Mouse (Mus musculus): Measurements from ENCODE around the gene Stum. TPM values are rescaled to one million over a fixed set of nuclear protein-coding genes. Genes with fewer than 3 reads are reported as not detected.

The Stum gene
- total and polyA plus RNA-seq, 3 experiments = 2.0 to 3.7 (median 2.8) TPM

DNA sequence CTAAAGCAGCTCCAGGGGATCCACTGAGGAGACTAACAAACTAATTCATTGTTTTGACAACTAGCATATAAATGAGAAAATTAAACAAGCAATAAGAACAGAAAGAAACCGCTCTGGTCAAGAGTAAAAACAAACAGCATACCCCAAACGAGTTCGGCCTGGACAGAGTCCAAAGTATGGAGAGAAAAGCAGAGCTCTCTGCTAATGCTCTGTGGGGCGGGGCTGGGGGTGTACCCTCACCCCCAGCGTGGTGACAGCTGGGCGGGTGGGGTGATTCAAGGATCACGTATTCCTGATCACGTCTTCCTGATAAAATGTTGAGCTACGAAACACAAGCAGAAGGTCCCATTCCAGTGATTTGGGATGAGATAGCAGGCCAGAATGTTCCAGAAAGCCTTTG is 9.5 kb upstream of the Stum start:
- Histone ChIP-seq H3K4me1 (ENCODE audit: control insufficient read depth, insufficient read depth, low read length) (no peaks in the 10 kb centered on the region), H3K9ac (ENCODE audit: low read depth, low read length) (no peak overlapping the region), H3K79me2 (replicated peaks; ENCODE audit: control insufficient read depth, insufficient read depth, low read length) (no peaks in the 10 kb centered on the region), H3K4me3 (no peak overlapping the region), H3K27me3 (ENCODE audit: control insufficient read depth, insufficient read depth, low read length) (no peaks in the 10 kb centered on the region), H3K36me3 (ENCODE audit: control insufficient read depth, insufficient read depth, low read length) (no peaks in the 10 kb centered on the region), H3K27ac (no peak overlapping the region)
- no peak for TF ChIP-seq POLR2A (IDR thresholded peaks at IDR 0.05; ENCODE audit: insufficient read depth, low read depth, low read length)
- TF ChIP-seq EP300 (IDR thresholded peaks at IDR 0.05; ENCODE audit: insufficient read depth, low read depth, low read length) = no peak
- TF ChIP-seq CTCF (IDR thresholded peaks at IDR 0.05) = no peak
- WGBS = 61% methylated on average over 9 of the region's 9 CpGs
- no peak for DNase-seq
- intact Hi-C loops (cut with DNase I) = no loop called here

GRCm38 (mm10) chr1:180485346-180485745 is 2.0 kb upstream of the Stum start:
- TF ChIP-seq POLR2A (IDR thresholded peaks at IDR 0.05; ENCODE audit: insufficient read depth, low read depth, low read length) (no peak), CTCF (IDR thresholded peaks at IDR 0.05) (no peak), EP300 (IDR thresholded peaks at IDR 0.05; ENCODE audit: insufficient read depth, low read depth, low read length) (no peak)
- intact Hi-C loops (cut with DNase I) = loop anchor here (2.0 kb wide), 1 partner anchor 221 kb away; no protein-coding TSS in a partner anchor
- peaks cover 5% of the 10 kb centered on the region; the same call in 1 of the 2 replicates for H3K27me3 ChIP-seq (ENCODE audit: control insufficient read depth, insufficient read depth, low read length)

DNA sequence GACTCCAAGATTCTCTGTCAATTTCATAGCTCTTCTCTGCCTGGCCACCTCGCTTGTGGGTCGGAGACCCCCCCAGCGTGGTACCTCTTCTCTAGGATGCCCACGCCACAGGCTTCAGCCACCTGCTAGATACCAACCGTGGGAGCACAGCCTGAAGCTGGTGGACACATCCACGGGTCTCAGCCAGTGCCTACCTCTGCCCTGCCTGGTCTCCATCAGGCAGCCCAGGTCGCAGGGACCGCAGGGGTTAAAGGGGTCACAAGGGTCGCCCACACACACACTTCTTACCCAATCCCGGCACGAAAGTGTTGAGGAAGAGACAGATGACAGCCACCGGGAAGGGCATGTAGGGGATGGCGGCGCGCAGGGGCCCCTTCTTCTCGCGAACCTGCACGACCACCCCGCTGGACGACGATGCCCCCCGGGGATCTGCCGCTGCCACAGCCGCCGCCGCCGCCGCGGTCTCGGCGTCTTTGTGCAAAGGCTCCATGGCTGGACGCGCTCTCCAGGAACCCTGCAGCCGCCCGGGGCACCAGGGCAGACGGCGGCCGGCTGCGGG is 385 bp downstream of the Stum start:
- intact Hi-C loops (cut with DNase I) = no loop called here
- WGBS = 4% methylated on average over 39 of the region's 39 CpGs
- DNase-seq = no peak

More at GRCm38 (mm10) chr1:180485346-180485745, 2.0 kb upstream of the Stum start:
- no peaks in the 10 kb centered on the region for H3K79me2 ChIP-seq (replicated peaks; ENCODE audit: control insufficient read depth, insufficient read depth, low read length)
- DNase-seq = no peak
- no peak overlapping the region for H3K9ac ChIP-seq (ENCODE audit: low read depth, low read length)
- no peak overlapping the region for H3K4me3 ChIP-seq
- no peaks in the 10 kb centered on the region; the same call in 1 of the 2 replicates for H3K4me1 ChIP-seq (ENCODE audit: control insufficient read depth, insufficient read depth, low read length)
- no peak overlapping the region for H3K27ac ChIP-seq
- WGBS = 84% methylated on average over 5 of the region's 5 CpGs
- no peaks in the 10 kb centered on the region for H3K36me3 ChIP-seq (ENCODE audit: control insufficient read depth, insufficient read depth, low read length)

GRCm38 (mm10) chr1:180481956-180482355 is 1.3 kb downstream of the Stum start:
- DNase-seq = peak in 1 of 2 experiments; percentile 11
- intact Hi-C loops (cut with DNase I) = no loop called here

More for the DNA sequence above, 385 bp downstream of the Stum start:
- H3K27ac ChIP-seq = no peak overlapping the region
- H3K4me3 ChIP-seq = peak overlapping the region; percentile 23; the same call in 1 of the 2 replicates
- H3K79me2 ChIP-seq (replicated peaks; ENCODE audit: control insufficient read depth, insufficient read depth, low read length) = no peaks in the 10 kb centered on the region
- no peak for TF ChIP-seq CTCF (IDR thresholded peaks at IDR 0.05)
- no peak for TF ChIP-seq EP300 (IDR thresholded peaks at IDR 0.05; ENCODE audit: insufficient read depth, low read depth, low read length)
- no peak for TF ChIP-seq POLR2A (IDR thresholded peaks at IDR 0.05; ENCODE audit: insufficient read depth, low read depth, low read length)
- H3K9ac ChIP-seq (ENCODE audit: low read depth, low read length) = peak overlapping the region; percentile 33; the same call in 1 of the 2 replicates
- H3K4me1 ChIP-seq (ENCODE audit: control insufficient read depth, insufficient read depth, low read length) = no peaks in the 10 kb centered on the region; the same call in 1 of the 2 replicates
- H3K27me3 ChIP-seq (ENCODE audit: control insufficient read depth, insufficient read depth, low read length) = peaks cover 5% of the 10 kb centered on the region; the same call in 1 of the 2 replicates
- no peaks in the 10 kb centered on the region for H3K36me3 ChIP-seq (ENCODE audit: control insufficient read depth, insufficient read depth, low read length)

DNA sequence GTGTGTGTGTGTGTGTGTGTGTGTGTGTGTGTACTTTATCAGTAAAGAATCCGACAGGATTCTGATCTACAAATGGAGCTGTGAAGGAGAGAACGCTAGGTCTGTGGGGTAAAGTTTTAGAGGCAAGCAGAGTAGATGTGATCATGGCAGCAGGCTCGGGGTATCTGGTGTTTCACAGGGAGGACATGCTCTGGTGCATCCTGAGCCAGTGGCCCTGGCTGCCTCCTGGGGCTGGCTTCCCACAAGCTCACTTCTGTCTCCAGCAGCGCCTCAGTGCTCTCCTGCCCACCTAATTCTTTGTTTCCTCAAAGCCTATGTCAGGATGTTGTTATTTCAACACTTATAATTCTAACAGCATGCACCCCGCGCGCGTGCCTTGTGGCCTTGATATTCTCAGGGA is 2.0 kb downstream of the Stum start:
- Histone ChIP-seq H3K4me3 (no peak overlapping the region), H3K27ac (no peak overlapping the region), H3K79me2 (replicated peaks; ENCODE audit: control insufficient read depth, insufficient read depth, low read length) (no peaks in the 10 kb centered on the region), H3K36me3 (ENCODE audit: control insufficient read depth, insufficient read depth, low read length) (no peaks in the 10 kb centered on the region), H3K9ac (ENCODE audit: low read depth, low read length) (no peak overlapping the region), H3K4me1 (ENCODE audit: control insufficient read depth, insufficient read depth, low read length) (no peaks in the 10 kb centered on the region; the same call in 1 of the 2 replicates), H3K27me3 (ENCODE audit: control insufficient read depth, insufficient read depth, low read length) (peaks cover 5% of the 10 kb centered on the region; the same call in 1 of the 2 replicates)
- WGBS = 75% methylated on average over 8 of the region's 8 CpGs
- DNase-seq = no peak
- TF ChIP-seq CTCF (IDR thresholded peaks at IDR 0.05) = no peak
- TF ChIP-seq EP300 (IDR thresholded peaks at IDR 0.05; ENCODE audit: insufficient read depth, low read depth, low read length) = no peak
- no peak for TF ChIP-seq POLR2A (IDR thresholded peaks at IDR 0.05; ENCODE audit: insufficient read depth, low read depth, low read length)
- intact Hi-C loops (cut with DNase I) = no loop called here

More at GRCm38 (mm10) chr1:180481956-180482355, 1.3 kb downstream of the Stum start:
- H3K27ac ChIP-seq = no peak overlapping the region
- H3K4me3 ChIP-seq = no peak overlapping the region; the same call in 1 of the 2 replicates
- no peak for TF ChIP-seq CTCF (IDR thresholded peaks at IDR 0.05)
- no peak for TF ChIP-seq POLR2A (IDR thresholded peaks at IDR 0.05; ENCODE audit: insufficient read depth, low read depth, low read length)
- no peak for TF ChIP-seq EP300 (IDR thresholded peaks at IDR 0.05; ENCODE audit: insufficient read depth, low read depth, low read length)
- no peaks in the 10 kb centered on the region; the same call in 1 of the 2 replicates for H3K4me1 ChIP-seq (ENCODE audit: control insufficient read depth, insufficient read depth, low read length)
- peaks cover 5% of the 10 kb centered on the region; the same call in 1 of the 2 replicates for H3K27me3 ChIP-seq (ENCODE audit: control insufficient read depth, insufficient read depth, low read length)
- no peak overlapping the region for H3K9ac ChIP-seq (ENCODE audit: low read depth, low read length)
- H3K36me3 ChIP-seq (ENCODE audit: control insufficient read depth, insufficient read depth, low read length) = no peaks in the 10 kb centered on the region
- H3K79me2 ChIP-seq (replicated peaks; ENCODE audit: control insufficient read depth, insufficient read depth, low read length) = no peaks in the 10 kb centered on the region
- WGBS = 28% methylated on average over 10 of the region's 10 CpGs

- TF ChIP-seq CTCF (IDR thresholded peaks at IDR 0.05) (no peak), POLR2A (IDR thresholded peaks at IDR 0.05; ENCODE audit: insufficient read depth, low read depth, low read length) (no peak), EP300 (IDR thresholded peaks at IDR 0.05; ENCODE audit: insufficient read depth, low read depth, low read length) (no peak)
Measured at GRCm38 (mm10) chr1:180480325-180480724, 3.0 kb downstream of the Stum start.

More at GRCm38 (mm10) chr1:180480325-180480724, 3.0 kb downstream of the Stum start:
- Histone ChIP-seq H3K9ac (ENCODE audit: low read depth, low read length) (no peak overlapping the region), H3K27ac (no peak overlapping the region), H3K27me3 (ENCODE audit: control insufficient read depth, insufficient read depth, low read length) (peaks cover 5% of the 10 kb centered on the region; the same call in 1 of the 2 replicates), H3K79me2 (replicated peaks; ENCODE audit: control insufficient read depth, insufficient read depth, low read length) (no peaks in the 10 kb centered on the region), H3K4me3 (no peak overlapping the region), H3K4me1 (ENCODE audit: control insufficient read depth, insufficient read depth, low read length) (no peaks in the 10 kb centered on the region; the same call in 1 of the 2 replicates), H3K36me3 (ENCODE audit: control insufficient read depth, insufficient read depth, low read length) (no peaks in the 10 kb centered on the region)
- WGBS = 62% methylated on average over 6 of the region's 6 CpGs
- intact Hi-C loops (cut with DNase I) = no loop called here
- no peak for DNase-seq

Data from heart, adult 2 months (tissue).